Mouse (Mus musculus) thymus, adult 2 months (tissue): ENCODE data around the gene Cc2d2b.

Experiments
- CTCF ChIP-seq: fragments of 200-500 bp; IDR thresholded peaks from 2 replicates; pipeline ENCODE4 v1.5.1; 2012; ENCODE audit warnings: mild to moderate bottlenecking, control low read depth, low read length, moderate library complexity, borderline replicate concordance; ENCODE audit not compliant: control insufficient read depth, poor library complexity, insufficient read depth; ENCODE audit errors: extremely low read depth
- POLR2A ChIP-seq: fragments of 200-500 bp; IDR thresholded peaks from 2 replicates; pipeline ENCODE4 v1.6.1; 2012; ENCODE audit warnings: mild to moderate bottlenecking, low read length, control low read depth, moderate library complexity; ENCODE audit not compliant: control insufficient read depth, poor library complexity, insufficient read depth; ENCODE audit errors: extremely low read depth

DNA sequence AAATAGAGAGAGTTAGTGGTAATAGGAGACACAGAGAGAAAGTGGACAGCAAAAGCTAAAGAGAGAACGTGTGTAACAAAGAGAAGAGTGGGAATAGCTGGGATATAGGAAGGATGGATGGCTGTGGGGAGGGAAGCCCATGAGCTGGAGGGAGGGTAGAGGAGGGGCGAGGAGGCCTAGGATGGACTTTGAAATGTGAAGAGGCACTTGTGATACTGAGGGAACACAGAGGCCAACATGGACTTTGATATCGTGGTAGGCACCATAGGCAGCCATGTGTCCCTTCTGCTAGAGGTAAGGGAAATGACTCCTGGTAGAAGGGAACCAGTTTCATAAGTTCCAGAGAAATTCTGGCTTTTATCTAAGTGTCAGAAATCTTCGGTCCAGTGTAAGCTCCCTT lies 63.3 kb downstream of the Cc2d2b start:
- TF ChIP-seq CTCF, result no peak
- no peak for TF ChIP-seq POLR2A
